Mouse (Mus musculus) forebrain, embryonic 14.5 days (tissue): Measurements from ENCODE around the gene Hspbap1. TPM values are rescaled to one million over a fixed set of nuclear protein-coding genes. Genes with fewer than 3 reads are reported as not detected.

Source experiments
- ATAC-seq: fragments of 200-750 bp; cut with Nextera tagmentation; 2 replicates; pipeline ENCODE4 v1.8.0; 2017; ENCODE audit warnings: mild to moderate bottlenecking, moderate library complexity
- DNase-seq: peaks from one replicate; pipeline ENCODE4 v3.0.0-alpha.2; 2015; ENCODE audit warnings: low spot score
- H3K27ac ChIP-seq: fragments of 300-500 bp; sonication (generic); 2 replicates; pipeline ENCODE4 v1.5.1; 2014; ENCODE audit warnings: low read depth, mild to moderate bottlenecking, control low read depth, low read length, moderate library complexity
- H3K27me3 ChIP-seq: fragments of 300-500 bp; sonication (generic); replicated peaks from 2 replicates; pipeline ENCODE4 v1.6.1; 2014; ENCODE audit warnings: low read length, control low read depth, mixed read lengths; ENCODE audit not compliant: control insufficient read depth, insufficient read depth
- H3K36me3 ChIP-seq: fragments of 300-500 bp; sonication (generic); 2 replicates; pipeline ENCODE4 v1.6.1; 2014; ENCODE audit warnings: low read length, control low read depth; ENCODE audit not compliant: control insufficient read depth, insufficient read depth
- H3K4me1 ChIP-seq: fragments of 300-500 bp; sonication (generic); 2 replicates; pipeline ENCODE4 v1.6.1; 2014; ENCODE audit warnings: antibody characterized with exemption, low read length, control low read depth; ENCODE audit not compliant: control insufficient read depth, insufficient read depth
- H3K4me2 ChIP-seq: fragments of 300-500 bp; sonication (generic); 2 replicates; pipeline ENCODE4 v1.6.1; 2014; ENCODE audit warnings: mild to moderate bottlenecking, control low read depth, low read length
- H3K4me3 ChIP-seq: fragments of 300-500 bp; sonication (generic); 2 replicates; pipeline ENCODE4 v1.5.1; 2014; ENCODE audit warnings: low read depth, low read length, control low read depth
- H3K9ac ChIP-seq: fragments of 300-500 bp; sonication (generic); 2 replicates; pipeline ENCODE4 v1.6.1; 2014; ENCODE audit warnings: mild to moderate bottlenecking, low read length, control low read depth, moderate library complexity
- H3K9me3 ChIP-seq: fragments of 300-500 bp; sonication (generic); replicated peaks from 2 replicates; pipeline ENCODE4 v1.6.1; 2016; ENCODE audit warnings: low read length, control low read depth, mixed read lengths; ENCODE audit not compliant: control insufficient read depth
- WGBS: fragments of 180-500 bp; shearing (Covaris S2); extraction: QIAGEN DNeasy Blood & Tissue Kit; methylation state at CpG from one replicate; pipeline ENCODE4 v1.1.7; 2014; 5-methylcytosine and 5-hydroxymethylcytosine counted together
- polyA plus RNA-seq: library from polyadenylated mRNA; unstranded; fragments of >200 nt; fragmentation: Nextera tagmentation; extraction: Ambion mirVana; gene quantifications from 2 replicates; pipeline ENCODE4 v1.2.1, GENCODE M21; 2014

Gene Hspbap1
- polyA plus RNA-seq, 1 experiment from 2014 or later, result 24.9 TPM

GRCm38 (mm10) chr16:35740357-35740756, 29.8 kb upstream of the Hspbap1 start:
- no peaks in the 10 kb centered on the region for H3K36me3 ChIP-seq
- DNase-seq (no peak), ATAC-seq (no peak)
- H3K9me3 ChIP-seq, result no peaks in the 10 kb centered on the region
- no peak overlapping the region for H3K4me2 ChIP-seq
- no peak overlapping the region for H3K9ac ChIP-seq
- no peak overlapping the region for H3K27ac ChIP-seq
- no peaks in the 10 kb centered on the region for H3K27me3 ChIP-seq
- H3K4me1 ChIP-seq, result 0 out of 2 replicates have a peak, but pooled peaks cover 3% of the 10 kb centered on the region
- no peak overlapping the region for H3K4me3 ChIP-seq
- 57% methylated on average over 12 of the region's 12 CpGs for WGBS

- 82% methylated on average over 6 of the region's 6 CpGs for WGBS
- no peak overlapping the region for H3K4me3 ChIP-seq
- no peak overlapping the region for H3K27ac ChIP-seq
- ATAC-seq, result no peak
- H3K4me2 ChIP-seq, result no peak overlapping the region
- 0 out of 2 replicates have a peak, but pooled peaks cover 3% of the 10 kb centered on the region for H3K4me1 ChIP-seq
- no peak overlapping the region for H3K9ac ChIP-seq
- no peaks in the 10 kb centered on the region for H3K36me3 ChIP-seq
- H3K27me3 ChIP-seq, result no peaks in the 10 kb centered on the region
- no peak for DNase-seq
- no peaks in the 10 kb centered on the region for H3K9me3 ChIP-seq
Measured at GRCm38 (mm10) chr16:35740943-35741342, 29.2 kb upstream of the Hspbap1 start.

- Histone ChIP-seq H3K9me3 (no peaks in the 10 kb centered on the region), H3K4me3 (no peak overlapping the region), H3K4me1 (0 out of 2 replicates have a peak, but pooled peaks cover 3% of the 10 kb centered on the region), H3K27me3 (no peaks in the 10 kb centered on the region), H3K27ac (no peak overlapping the region), H3K36me3 (no peaks in the 10 kb centered on the region), H3K9ac (no peak overlapping the region), H3K4me2 (no peak overlapping the region)
- WGBS, result 97% methylated on average over 5 of the region's 5 CpGs
- ATAC-seq (no peak), DNase-seq (no peak)
Measured at GRCm38 (mm10) chr16:35741621-35742020, 28.6 kb upstream of the Hspbap1 start.

- Histone ChIP-seq H3K4me2 (no peak overlapping the region), H3K36me3 (no peaks in the 10 kb centered on the region), H3K27ac (no peak overlapping the region), H3K9ac (no peak overlapping the region), H3K27me3 (no peaks in the 10 kb centered on the region), H3K9me3 (no peaks in the 10 kb centered on the region), H3K4me3 (no peak overlapping the region), H3K4me1 (0 out of 2 replicates have a peak, but pooled peaks cover 3% of the 10 kb centered on the region)
- 94% methylated on average over 12 of the region's 12 CpGs for WGBS
- DNase-seq (no peak), ATAC-seq (no peak)
Measured at GRCm38 (mm10) chr16:35742251-35742937, 27.8 kb upstream of the Hspbap1 start.

GRCm38 (mm10) chr16:35747417-35748236, 22.5 kb upstream of the Hspbap1 start:
- WGBS, result 62% methylated on average over 9 of the region's 9 CpGs
- Histone ChIP-seq H3K4me2 (no peak overlapping the region), H3K27me3 (no peaks in the 10 kb centered on the region), H3K36me3 (no peaks in the 10 kb centered on the region), H3K27ac (0 out of 2 replicates have a peak overlapping the region, but pooled peaks have one; percentile 14), H3K9me3 (no peaks in the 10 kb centered on the region), H3K4me3 (no peak overlapping the region), H3K9ac (no peak overlapping the region), H3K4me1 (no peaks in the 10 kb centered on the region)
- 0 out of 2 replicates have a peak, but pooled peaks have one; percentile 29 for ATAC-seq
- DNase-seq, result peak; percentile 24

- Histone ChIP-seq H3K9ac (no peak overlapping the region), H3K4me3 (no peak overlapping the region), H3K27me3 (no peaks in the 10 kb centered on the region), H3K4me2 (no peak overlapping the region), H3K36me3 (no peaks in the 10 kb centered on the region), H3K4me1 (no peaks in the 10 kb centered on the region), H3K27ac (no peak overlapping the region), H3K9me3 (no peaks in the 10 kb centered on the region)
- DNase-seq (no peak), ATAC-seq (no peak)
- 87% methylated on average over 7 of the region's 7 CpGs for WGBS
Measured at GRCm38 (mm10) chr16:35748237-35748603, 22.0 kb upstream of the Hspbap1 start.

GRCm38 (mm10) chr16:35749385-35749784, 20.8 kb upstream of the Hspbap1 start:
- Histone ChIP-seq H3K27ac (no peak overlapping the region), H3K4me3 (no peak overlapping the region), H3K9ac (no peak overlapping the region), H3K4me1 (no peaks in the 10 kb centered on the region), H3K27me3 (no peaks in the 10 kb centered on the region), H3K4me2 (no peak overlapping the region), H3K9me3 (no peaks in the 10 kb centered on the region), H3K36me3 (no peaks in the 10 kb centered on the region)
- DNase-seq (no peak), ATAC-seq (no peak)
- WGBS, result 86% methylated on average over 7 of the region's 7 CpGs

- Histone ChIP-seq H3K4me1 (no peaks in the 10 kb centered on the region), H3K4me3 (no peak overlapping the region), H3K9ac (no peak overlapping the region), H3K27me3 (no peaks in the 10 kb centered on the region), H3K36me3 (no peaks in the 10 kb centered on the region), H3K4me2 (no peak overlapping the region), H3K27ac (no peak overlapping the region), H3K9me3 (no peaks in the 10 kb centered on the region)
- WGBS, result 86% methylated on average over 4 of the region's 4 CpGs
- ATAC-seq, result no peak
- no peak for DNase-seq
Measured at GRCm38 (mm10) chr16:35751841-35752240, 18.3 kb upstream of the Hspbap1 start.

- Histone ChIP-seq H3K9me3 (no peaks in the 10 kb centered on the region), H3K4me1 (no peaks in the 10 kb centered on the region), H3K36me3 (no peaks in the 10 kb centered on the region), H3K27ac (no peak overlapping the region), H3K4me2 (no peak overlapping the region), H3K4me3 (no peak overlapping the region), H3K9ac (no peak overlapping the region), H3K27me3 (no peaks in the 10 kb centered on the region)
- 87% methylated on average over 5 of the region's 5 CpGs for WGBS
- DNase-seq (no peak), ATAC-seq (no peak)
Measured at GRCm38 (mm10) chr16:35753926-35754325, 16.2 kb upstream of the Hspbap1 start.
